Mouse (Mus musculus) hindbrain, embryonic 14.5 days (tissue): ENCODE results near the gene App. TPM values are rescaled to one million over a fixed set of nuclear protein-coding genes. Genes with fewer than 3 reads are reported as not detected.
A peak's percentile ranks its signal among the peaks of the same experiment; 100 is the strongest.

Experiments
- ATAC-seq: fragments of 200-750 bp; cut with Nextera tagmentation; 2 replicates; pipeline ENCODE4 v1.8.0; 2017; ENCODE audit warnings: moderate number of reproducible peaks, mild to moderate bottlenecking, moderate TSS enrichment, moderate library complexity; ENCODE audit not compliant: low FRiP score
- DNase-seq: peaks from one replicate; pipeline ENCODE4 v3.0.0-alpha.2; 2015; ENCODE audit warnings: low spot score
- H3K27ac ChIP-seq: fragments of 300-500 bp; sonication (generic); 2 replicates; pipeline ENCODE4 v1.5.1; 2014; ENCODE audit warnings: mild to moderate bottlenecking, moderate library complexity
- H3K27me3 ChIP-seq: fragments of 300-500 bp; sonication (generic); 2 replicates; pipeline ENCODE4 v1.6.1; 2014; ENCODE audit warnings: mild to moderate bottlenecking, low read length, mixed read lengths; ENCODE audit not compliant: control insufficient read depth, insufficient read depth
- H3K36me3 ChIP-seq: fragments of 300-500 bp; sonication (generic); replicated peaks from 2 replicates; pipeline ENCODE4 v1.6.1; 2014; ENCODE audit not compliant: control insufficient read depth, insufficient read depth
- H3K4me1 ChIP-seq: fragments of 300-500 bp; sonication (generic); replicated peaks from 2 replicates; pipeline ENCODE4 v1.6.1; 2014; ENCODE audit warnings: antibody characterized with exemption, low read length, mixed read lengths; ENCODE audit not compliant: control insufficient read depth, insufficient read depth
- H3K4me2 ChIP-seq: fragments of 300-500 bp; sonication (generic); replicated peaks from 2 replicates; pipeline ENCODE4 v1.6.1; 2014; ENCODE audit warnings: mild to moderate bottlenecking, moderate library complexity
- H3K4me3 ChIP-seq: fragments of 300-500 bp; sonication (generic); replicated peaks from 2 replicates; pipeline ENCODE4 v1.5.1; 2014; ENCODE audit warnings: mild to moderate bottlenecking, low read length
- H3K9ac ChIP-seq: fragments of 300-500 bp; sonication (generic); 2 replicates; pipeline ENCODE4 v1.6.1; 2014
- H3K9me3 ChIP-seq: fragments of 300-500 bp; sonication (generic); 2 replicates; pipeline ENCODE4 v1.6.1; 2016; ENCODE audit warnings: low read length; ENCODE audit not compliant: control insufficient read depth
- WGBS: fragments of 180-500 bp; shearing (Covaris S2); extraction: QIAGEN DNeasy Blood & Tissue Kit; methylation state at CpG from one replicate; pipeline ENCODE4 v1.1.7; 2014; 5-methylcytosine and 5-hydroxymethylcytosine counted together
- polyA plus RNA-seq: library from polyadenylated mRNA; unstranded; fragments of >200 nt; fragmentation: Nextera tagmentation; extraction: Ambion mirVana; gene quantifications from 2 replicates; pipeline ENCODE4 v1.2.1, GENCODE M21; 2014

Gene App
- polyA plus RNA-seq, result 430 and 468 TPM in 2 replicates

- H3K27ac ChIP-seq, result peak within 1 kb of the TSS; percentile 96
- H3K9me3 ChIP-seq, result no peaks in the 10 kb centered on the region
- WGBS, result under 1% methylated on average over 68 of the region's 78 CpGs
- peak within 1 kb of the TSS; percentile 99 for H3K9ac ChIP-seq
- ATAC-seq, result peak; percentile 87
- peak within 1 kb of the TSS; percentile 97 for H3K4me3 ChIP-seq
- peak; percentile 92 for DNase-seq
- H3K4me2 ChIP-seq, result peak within 1 kb of the TSS; percentile 56
- H3K27me3 ChIP-seq, result no peaks in the 10 kb centered on the region
- H3K36me3 ChIP-seq, result peaks cover 1% of the 10 kb centered on the region
- peaks cover 30% of the 10 kb centered on the region for H3K4me1 ChIP-seq
These were observed at the start of gene App for GRCm38 (mm10) chr16:85173373-85174081. TSS of gene App (minus strand) at chr16:85173766.

GRCm38 (mm10) chr16:85215846-85216245 is 42.3 kb upstream of the App start:
- Histone ChIP-seq H3K9ac (no peak overlapping the region), H3K9me3 (no peaks in the 10 kb centered on the region), H3K4me1 (no peaks in the 10 kb centered on the region), H3K27me3 (no peaks in the 10 kb centered on the region), H3K4me2 (no peak overlapping the region), H3K36me3 (no peaks in the 10 kb centered on the region), H3K27ac (no peak overlapping the region), H3K4me3 (no peak overlapping the region)
- 81% methylated on average over 9 of the region's 9 CpGs for WGBS
- DNase-seq, result no peak
- ATAC-seq, result no peak

GRCm38 (mm10) chr16:85215173-85215572 is 41.6 kb upstream of the App start:
- ATAC-seq, result no peak

GRCm38 (mm10) chr16:85195622-85196021 is 22.1 kb upstream of the App start:
- H3K27ac ChIP-seq, result no peak overlapping the region
- no peaks in the 10 kb centered on the region for H3K36me3 ChIP-seq
- H3K27me3 ChIP-seq, result no peaks in the 10 kb centered on the region
- H3K4me2 ChIP-seq, result no peak overlapping the region
- 82% methylated on average over 6 of the region's 6 CpGs for WGBS
- H3K4me3 ChIP-seq, result no peak overlapping the region
- ATAC-seq (0 out of 2 replicates have a peak, but pooled peaks have one; percentile 27), DNase-seq (no peak)
- H3K4me1 ChIP-seq, result no peaks in the 10 kb centered on the region
- no peaks in the 10 kb centered on the region for H3K9me3 ChIP-seq
- no peak overlapping the region for H3K9ac ChIP-seq

More at GRCm38 (mm10) chr16:85215173-85215572, 41.6 kb upstream of the App start:
- no peak for DNase-seq
- WGBS, result 90% methylated on average over 9 of the region's 9 CpGs
- Histone ChIP-seq H3K9ac (no peak overlapping the region), H3K36me3 (no peaks in the 10 kb centered on the region), H3K4me3 (no peak overlapping the region), H3K27ac (no peak overlapping the region), H3K27me3 (no peaks in the 10 kb centered on the region), H3K9me3 (no peaks in the 10 kb centered on the region), H3K4me1 (no peaks in the 10 kb centered on the region), H3K4me2 (no peak overlapping the region)

- H3K9ac ChIP-seq, result no peak overlapping the region
- 82% methylated on average over 6 of the region's 6 CpGs for WGBS
- no peak overlapping the region for H3K4me3 ChIP-seq
- no peak overlapping the region for H3K4me2 ChIP-seq
- DNase-seq, result no peak
- H3K9me3 ChIP-seq, result no peaks in the 10 kb centered on the region
- no peaks in the 10 kb centered on the region for H3K27me3 ChIP-seq
- H3K4me1 ChIP-seq, result no peaks in the 10 kb centered on the region
- H3K27ac ChIP-seq, result no peak overlapping the region
- no peaks in the 10 kb centered on the region for H3K36me3 ChIP-seq
- no peak for ATAC-seq
These were observed 21.6 kb upstream of the App start for GRCm38 (mm10) chr16:85195167-85195566.

- no peak for DNase-seq
- Histone ChIP-seq H3K4me2 (no peak overlapping the region), H3K9ac (no peak overlapping the region), H3K4me3 (no peak overlapping the region), H3K27me3 (no peaks in the 10 kb centered on the region), H3K36me3 (no peaks in the 10 kb centered on the region), H3K27ac (no peak overlapping the region), H3K4me1 (no peaks in the 10 kb centered on the region), H3K9me3 (no peaks in the 10 kb centered on the region)
- ATAC-seq, result no peak
- 70% methylated on average over 3 of the region's 3 CpGs for WGBS
These were observed 7.9 kb upstream of the App start for GRCm38 (mm10) chr16:85181502-85181901.

GRCm38 (mm10) chr16:85180710-85181109 is 7.1 kb upstream of the App start:
- 88% methylated on average over 3 of the region's 3 CpGs for WGBS
- ATAC-seq (no peak), DNase-seq (no peak)
- no peaks in the 10 kb centered on the region for H3K9me3 ChIP-seq
- H3K36me3 ChIP-seq, result no peaks in the 10 kb centered on the region
- no peak overlapping the region for H3K4me2 ChIP-seq
- no peaks in the 10 kb centered on the region for H3K4me1 ChIP-seq
- no peak overlapping the region for H3K4me3 ChIP-seq
- no peak overlapping the region for H3K9ac ChIP-seq
- no peaks in the 10 kb centered on the region for H3K27me3 ChIP-seq
- H3K27ac ChIP-seq, result no peak overlapping the region

GRCm38 (mm10) chr16:85176666-85177065 is 3.1 kb upstream of the App start:
- WGBS, result 43% methylated on average over 3 of the region's 3 CpGs

GRCm38 (mm10) chr16:85172571-85173372 is 794 bp downstream of the App start:
- under 1% methylated on average over 66 of the region's 68 CpGs for WGBS
- H3K36me3 ChIP-seq, result peaks cover 6% of the 10 kb centered on the region

More at GRCm38 (mm10) chr16:85176666-85177065, 3.1 kb upstream of the App start:
- ATAC-seq (no peak), DNase-seq (no peak)
- H3K4me3 ChIP-seq, result no peak overlapping the region
- H3K27me3 ChIP-seq, result no peaks in the 10 kb centered on the region
- H3K4me2 ChIP-seq, result no peak overlapping the region
- no peaks in the 10 kb centered on the region for H3K36me3 ChIP-seq
- 0 out of 2 replicates have a peak, but pooled peaks cover 3% of the 10 kb centered on the region for H3K4me1 ChIP-seq
- no peak overlapping the region for H3K9ac ChIP-seq
- no peaks in the 10 kb centered on the region for H3K9me3 ChIP-seq
- no peak overlapping the region for H3K27ac ChIP-seq

More at GRCm38 (mm10) chr16:85172571-85173372, 794 bp downstream of the App start:
- Histone ChIP-seq H3K4me3 (peak overlapping the region; percentile 97), H3K4me1 (peaks cover 33% of the 10 kb centered on the region), H3K4me2 (peak overlapping the region; percentile 56), H3K9me3 (no peaks in the 10 kb centered on the region), H3K9ac (peak overlapping the region; percentile 99), H3K27ac (peak overlapping the region; percentile 96), H3K27me3 (no peaks in the 10 kb centered on the region)
- ATAC-seq, result peak; percentile 74
- peak; percentile 49 for DNase-seq
